Mouse (Mus musculus) testis, adult 2 months (tissue): ENCODE results near the gene Tmem274.

ENCODE experiments used
- CTCF ChIP-seq: fragments of 200-500 bp; IDR thresholded peaks from 2 replicates; pipeline ENCODE4 v1.5.1; 2012; ENCODE audit warnings: low read depth, mild to moderate bottlenecking, inconsistent platforms, low read length, moderate library complexity; ENCODE audit not compliant: control insufficient read depth, insufficient read depth, insufficient replicate concordance
- POLR2A ChIP-seq: fragments of 200-500 bp; IDR thresholded peaks from 2 replicates; pipeline ENCODE4 v1.6.1; 2012; ENCODE audit warnings: low read depth, mild to moderate bottlenecking, inconsistent platforms, low read length, moderate library complexity; ENCODE audit not compliant: control insufficient read depth

GRCm38 (mm10) chr4:149454879-149455278 is 22.3 kb upstream of the Tmem274 start, which contains the start of gene Rbp7:
- no peak for TF ChIP-seq CTCF
- TF ChIP-seq POLR2A: no peak
